Mouse (Mus musculus) erythroblast, embryonic 14.5 days (primary cell): ENCODE data around the gene Mrps2.

ENCODE experiments used
- GATA1 ChIP-seq: IDR thresholded peaks from 2 replicates; pipeline ENCODE4 v1.6.1; 2012; ENCODE audit warnings: low read length, inconsistent platforms, mixed read lengths
- TAL1 ChIP-seq: IDR thresholded peaks from 3 replicates; pipeline ENCODE4 v1.6.1; 2012; ENCODE audit warnings: low read length, inconsistent platforms, mixed read lengths

DNA sequence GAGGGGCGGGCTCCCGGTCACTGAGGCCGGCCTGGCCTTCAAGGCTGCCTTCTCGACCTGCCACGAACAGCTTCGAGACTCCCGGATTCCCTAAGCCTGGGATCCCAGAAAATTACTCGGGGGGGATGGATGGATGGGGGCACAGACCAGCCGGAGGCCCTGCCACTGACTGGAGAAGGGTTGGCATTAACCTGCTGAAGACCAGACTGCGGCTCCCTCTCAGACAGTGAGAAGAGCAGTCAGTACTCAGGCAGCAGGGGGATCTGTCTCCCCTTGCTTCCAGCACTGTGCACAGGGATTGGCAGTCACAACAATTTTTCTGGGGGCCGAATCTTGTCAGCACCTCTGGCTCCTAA lies 20.6 kb upstream of the Mrps2 start:
- TF ChIP-seq GATA1 = no peak
- TF ChIP-seq TAL1 = no peak
